Mouse (Mus musculus) ovary, postnatal 14 days (tissue): ENCODE data around the gene Enpp1.

Experiments
- DNase-seq: peaks from one replicate; pipeline ENCODE4 v3.0.0; 2022; ENCODE audit warnings: low spot score

Enpp1 gene

GRCm38 (mm10) chr10:24597789-24598188 is 114.2 kb downstream of the Enpp1 start:
- DNase-seq, result no peak

DNA sequence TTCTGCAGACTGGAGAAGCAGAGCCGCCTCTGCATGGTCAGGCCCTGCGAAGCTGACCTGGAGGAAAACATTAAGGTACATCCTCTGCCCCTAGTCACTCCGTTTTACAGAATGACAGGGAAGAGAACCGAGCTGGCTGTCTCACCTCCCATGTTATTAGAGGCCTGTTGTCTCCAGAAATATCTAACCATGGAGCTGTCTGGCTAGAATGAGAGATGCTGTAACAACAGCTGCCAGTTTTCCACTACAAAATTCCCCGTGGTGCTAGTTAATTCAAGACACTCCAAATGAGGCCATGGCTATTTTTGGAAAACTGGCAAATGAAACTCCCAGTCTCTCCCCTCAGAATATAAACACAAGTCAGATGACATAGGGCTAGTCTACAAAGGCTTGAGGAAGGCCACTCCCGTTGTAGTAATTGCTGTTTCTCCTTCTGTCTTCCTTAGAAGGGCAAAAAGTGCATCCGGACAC is 115.1 kb downstream of the Enpp1 start:
- DNase-seq, result no peak

GRCm38 (mm10) chr10:24596003-24596868 is 115.7 kb downstream of the Enpp1 start:
- no peak for DNase-seq

DNA sequence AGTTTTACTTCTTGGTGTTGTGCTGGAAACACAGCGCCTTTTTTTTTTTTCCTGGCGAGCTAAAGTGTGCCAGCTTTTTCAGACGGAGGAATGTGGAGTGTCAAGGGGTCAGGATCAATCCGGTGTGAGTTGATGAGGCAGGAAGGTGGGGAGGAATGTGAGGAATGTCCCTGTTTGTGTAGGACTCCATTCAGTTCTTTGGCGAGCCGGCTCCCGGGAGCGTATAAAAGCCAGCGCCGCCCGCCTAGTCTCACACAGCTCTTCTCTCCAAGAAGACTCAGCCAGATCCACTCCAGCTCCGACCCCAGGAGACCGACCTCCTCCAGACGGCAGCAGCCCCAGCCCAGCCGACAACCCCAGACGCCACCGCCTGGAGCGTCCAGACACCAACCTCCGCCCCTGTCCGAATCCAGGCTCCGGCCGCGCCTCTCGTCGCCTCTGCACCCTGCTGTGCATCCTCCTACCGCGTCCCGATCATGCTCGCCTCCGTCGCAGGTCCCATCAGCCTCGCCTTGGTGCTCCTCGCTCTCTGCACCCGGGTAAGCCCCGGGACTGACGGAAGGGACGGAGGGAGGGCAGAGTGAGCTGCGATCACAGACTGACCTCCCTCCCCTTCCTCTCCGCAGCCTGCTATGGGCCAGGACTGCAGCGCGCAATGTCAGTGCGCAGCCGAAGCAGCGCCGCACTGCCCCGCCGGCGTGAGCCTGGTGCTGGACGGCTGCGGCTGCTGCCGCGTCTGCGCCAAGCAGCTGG is 116.5 kb downstream of the Enpp1 start, which contains the start of gene Ccn2:
Ccn2 (plus strand) TSS at position 193 of the 753 bp plus-strand sequence.
- peak; percentile 57 for DNase-seq

GRCm38 (mm10) chr10:24593556-24593955 is 118.4 kb downstream of the Enpp1 start:
- DNase-seq, result no peak

- no peak for DNase-seq
These were observed 119.0 kb downstream of the Enpp1 start for GRCm38 (mm10) chr10:24592969-24593368.

DNA sequence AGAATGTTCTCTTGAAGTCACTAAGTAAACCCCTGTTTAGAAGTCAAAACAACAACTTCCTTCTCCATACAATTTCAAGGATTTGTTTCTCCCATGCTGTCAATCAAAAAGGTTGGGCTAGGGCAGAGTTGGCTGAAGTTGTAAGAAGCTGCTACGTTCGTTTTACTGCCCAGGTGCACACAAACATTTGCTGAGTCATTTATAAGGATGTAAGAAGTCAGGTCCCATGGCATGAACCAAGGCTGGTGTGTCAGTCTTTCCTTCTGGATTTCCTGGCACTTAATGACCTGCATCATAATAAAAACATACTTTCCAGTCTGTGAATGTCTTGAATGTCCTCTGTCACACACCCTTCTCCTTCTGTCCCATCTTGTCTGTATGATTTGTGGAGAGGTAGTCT is 119.6 kb downstream of the Enpp1 start:
- no peak for DNase-seq

- no peak for DNase-seq
These were observed 120.2 kb downstream of the Enpp1 start for GRCm38 (mm10) chr10:24591741-24592140.

DNA sequence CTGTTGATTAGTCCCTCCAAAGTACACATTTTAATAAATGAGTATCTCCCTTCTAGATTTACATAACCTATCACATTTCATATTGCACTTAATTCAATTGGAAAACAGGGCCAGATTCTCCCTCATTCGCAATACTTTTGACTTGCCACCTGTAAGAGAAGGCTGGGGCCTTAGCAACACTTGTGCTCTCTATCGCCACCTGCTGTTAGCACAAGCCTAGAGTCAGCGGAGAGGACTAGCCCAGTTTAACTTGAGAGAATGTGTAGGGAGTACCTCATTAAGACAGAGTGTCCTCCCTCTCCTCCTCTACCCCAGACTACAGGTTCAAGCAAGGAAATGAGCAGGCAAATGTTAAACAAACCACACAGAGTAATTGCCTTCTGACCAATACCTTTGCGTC is 120.8 kb downstream of the Enpp1 start:
- DNase-seq, result peak; percentile 79

DNA sequence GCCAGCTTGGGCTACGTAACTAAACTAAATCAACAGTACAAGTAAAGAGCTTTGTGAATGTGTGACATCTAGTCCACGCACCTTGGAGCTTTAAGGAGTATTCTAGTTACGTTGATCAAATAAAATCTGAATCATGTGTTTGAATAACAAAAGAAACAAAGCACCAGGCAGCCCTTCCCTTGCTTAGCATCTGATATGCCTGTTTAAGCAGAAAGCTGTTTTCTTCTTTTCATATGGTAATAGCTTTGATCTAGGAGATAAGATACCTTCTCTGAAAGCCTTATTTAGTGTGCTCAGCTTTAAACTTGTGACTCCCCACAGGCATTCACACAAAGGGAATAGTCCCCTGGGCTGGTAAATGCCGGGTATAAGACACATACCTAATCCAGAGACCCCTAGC is 121.4 kb downstream of the Enpp1 start:
- no peak for DNase-seq

- no peak for DNase-seq
These were observed 122.7 kb downstream of the Enpp1 start for GRCm38 (mm10) chr10:24589238-24589637.

DNA sequence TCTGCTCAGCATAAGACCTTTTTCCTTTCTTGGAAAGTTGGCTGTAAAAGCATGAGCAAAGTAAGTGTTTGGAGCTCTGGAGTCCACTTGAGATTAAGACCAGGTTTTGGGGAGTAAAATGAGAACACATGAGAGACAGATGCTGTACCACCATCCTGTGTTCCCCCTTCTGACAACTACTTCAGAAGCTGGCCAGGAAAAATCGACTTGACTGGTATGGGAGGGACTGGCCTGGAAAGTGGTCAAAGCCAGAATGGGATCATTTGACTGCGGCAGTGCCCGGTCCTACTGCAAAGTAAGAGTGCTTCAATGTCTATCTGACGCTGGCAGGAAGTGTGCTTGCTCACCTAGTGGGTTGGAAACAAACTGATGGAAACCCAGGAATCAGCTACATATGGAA is 123.1 kb downstream of the Enpp1 start:
- DNase-seq, result no peak
